Mouse (Mus musculus) B cell, adult 2 months (primary cell): ENCODE measurements around the gene Carmil3.
A peak's percentile ranks its signal among the peaks of the same experiment; 100 is the strongest.

Experiments used
- DNase-seq, 2 experiments: peaks; one replicate each; pipeline ENCODE4 v3.0.0; 2022

Gene Carmil3

GRCm38 (mm10) chr14:55495509-55496240 lies 5.2 kb downstream of the Carmil3 start:
- no peak for DNase-seq

GRCm38 (mm10) chr14:55496761-55497448 lies 6.5 kb downstream of the Carmil3 start:
- no peak for DNase-seq

- DNase-seq = peak; percentile 94
These were observed 7.0 kb downstream of the Carmil3 start for GRCm38 (mm10) chr14:55497449-55497821.

- DNase-seq = no peak
These were observed 15.2 kb downstream of the Carmil3 start for GRCm38 (mm10) chr14:55505612-55506011.

GRCm38 (mm10) chr14:55507801-55508200 lies 17.4 kb downstream of the Carmil3 start:
- no peak for DNase-seq

- DNase-seq = no peak
These were observed 19.1 kb downstream of the Carmil3 start for GRCm38 (mm10) chr14:55509540-55509939.

GRCm38 (mm10) chr14:55510125-55510731 lies 19.8 kb downstream of the Carmil3 start, which contains the start of gene Cpne6:
Cpne6 (plus strand) TSS chr14:55510445.
- no peak for DNase-seq

GRCm38 (mm10) chr14:55511037-55511436 lies 20.6 kb downstream of the Carmil3 start:
- no peak for DNase-seq

- DNase-seq = no peak
These were observed 23.5 kb downstream of the Carmil3 start for GRCm38 (mm10) chr14:55513927-55514326.

GRCm38 (mm10) chr14:55515846-55516245 lies 25.4 kb downstream of the Carmil3 start:
- no peak for DNase-seq

GRCm38 (mm10) chr14:55518897-55519296 lies 28.4 kb downstream of the Carmil3 start:
- no peak for DNase-seq

- DNase-seq = no peak
These were observed 29.2 kb downstream of the Carmil3 start for GRCm38 (mm10) chr14:55519604-55520003.

GRCm38 (mm10) chr14:55520451-55521361 lies 30.3 kb downstream of the Carmil3 start:
- peak; percentile 16 to 29 for DNase-seq

GRCm38 (mm10) chr14:55524062-55524461 lies 33.6 kb downstream of the Carmil3 start:
- DNase-seq = no peak

- no peak for DNase-seq
These were observed 34.3 kb downstream of the Carmil3 start, which contains the start of gene Nrl for GRCm38 (mm10) chr14:55524785-55525184. Nrl (minus strand) TSS chr14:55524981.

- DNase-seq = no peak
These were observed 36.2 kb downstream of the Carmil3 start for GRCm38 (mm10) chr14:55526674-55527073.

- DNase-seq = peak; percentile 59 to 60
These were observed 37.5 kb downstream of the Carmil3 start for GRCm38 (mm10) chr14:55527940-55528339.

GRCm38 (mm10) chr14:55536116-55536745 lies 45.8 kb downstream of the Carmil3 start:
- peak; percentile 68 to 70 for DNase-seq

- peak; percentile 78 to 82 for DNase-seq
These were observed 49.8 kb downstream of the Carmil3 start, which contains the start of gene Pck2 for GRCm38 (mm10) chr14:55540067-55540786. Pck2 (plus strand) TSS chr14:55540266.

- peak; percentile 80 to 86 for DNase-seq
These were observed 50.4 kb downstream of the Carmil3 start for GRCm38 (mm10) chr14:55540787-55541321.

- no peak for DNase-seq
These were observed 51.8 kb downstream of the Carmil3 start for GRCm38 (mm10) chr14:55542268-55542667.
